Mouse (Mus musculus): ENCODE measurements around the gene Hnrnpa1.

Gene Hnrnpa1

GRCm38 (mm10) chr15:103240160-103241028 lies at the start of gene Hnrnpa1:
Hnrnpa1 (plus strand) TSS chr15:103240432.
- in situ Hi-C loops (cut with MboI, MseI) = loop anchor here in 1 of 2 experiments (25.0 kb wide), 1 partner anchor 728 kb away; the partner anchor contains the start of genes Gm10337, Map3k12, Npff and Tarbp2

GRCm38 (mm10) chr15:103190531-103191462 lies 49.4 kb upstream of the Hnrnpa1 start:
- in situ Hi-C loops (cut with MboI, MseI) = no loop called here

GRCm38 (mm10) chr15:103193606-103194005 lies 46.6 kb upstream of the Hnrnpa1 start:
- in situ Hi-C loops (cut with MboI, MseI) = no loop called here

GRCm38 (mm10) chr15:103196835-103197234 lies 43.4 kb upstream of the Hnrnpa1 start:
- in situ Hi-C loops (cut with MboI, MseI) = no loop called here

- in situ Hi-C loops (cut with MboI, MseI) = no loop called here
Observed at GRCm38 (mm10) chr15:103197785-103198184, 42.4 kb upstream of the Hnrnpa1 start.

- in situ Hi-C loops (cut with MboI, MseI) = no loop called here
Observed at GRCm38 (mm10) chr15:103202088-103202793, 38.0 kb upstream of the Hnrnpa1 start.

GRCm38 (mm10) chr15:103205156-103205555 lies 35.1 kb upstream of the Hnrnpa1 start:
- in situ Hi-C loops (cut with MboI, MseI) = no loop called here

- in situ Hi-C loops (cut with MboI, MseI) = no loop called here
Observed at GRCm38 (mm10) chr15:103214149-103214548, 26.1 kb upstream of the Hnrnpa1 start.

- in situ Hi-C loops (cut with MboI, MseI) = no loop called here
Observed at GRCm38 (mm10) chr15:103214971-103215907, 25.0 kb upstream of the Hnrnpa1 start.

GRCm38 (mm10) chr15:103216052-103216451 lies 24.2 kb upstream of the Hnrnpa1 start:
- in situ Hi-C loops (cut with MboI, MseI) = no loop called here

- in situ Hi-C loops (cut with MboI, MseI) = loop anchor here in 1 of 2 experiments (5.0 kb wide), 1 partner anchor 33 kb away; no protein-coding TSS in a partner anchor
Observed at GRCm38 (mm10) chr15:103220785-103221184, 19.4 kb upstream of the Hnrnpa1 start.

GRCm38 (mm10) chr15:103221386-103221785 lies 18.8 kb upstream of the Hnrnpa1 start:
- in situ Hi-C loops (cut with MboI, MseI) = loop anchor here in 1 of 2 experiments (5.0 kb wide), 1 partner anchor 34 kb away; no protein-coding TSS in a partner anchor

- in situ Hi-C loops (cut with MboI, MseI) = loop anchor here in 1 of 2 experiments (5.0 kb wide), 1 partner anchor 37 kb away; no protein-coding TSS in a partner anchor
Observed at GRCm38 (mm10) chr15:103224161-103224560, 16.1 kb upstream of the Hnrnpa1 start.

GRCm38 (mm10) chr15:103227022-103227421 lies 13.2 kb upstream of the Hnrnpa1 start:
- in situ Hi-C loops (cut with MboI, MseI) = loop anchor here in 1 of 2 experiments (25.0 kb wide), 1 partner anchor 715 kb away; the partner anchor contains the start of genes Gm10337, Map3k12, Npff and Tarbp2

- in situ Hi-C loops (cut with MboI, MseI) = loop anchor here in 1 of 2 experiments (25.0 kb wide), 1 partner anchor 715 kb away; the partner anchor contains the start of genes Gm10337, Map3k12, Npff and Tarbp2
Observed at GRCm38 (mm10) chr15:103227572-103227971, 12.7 kb upstream of the Hnrnpa1 start.

- in situ Hi-C loops (cut with MboI, MseI) = loop anchor here in 1 of 2 experiments (25.0 kb wide), 1 partner anchor 717 kb away; the partner anchor contains the start of genes Gm10337, Map3k12, Npff and Tarbp2
Observed at GRCm38 (mm10) chr15:103228904-103229303, 11.3 kb upstream of the Hnrnpa1 start.

GRCm38 (mm10) chr15:103233119-103233518 lies 7.1 kb upstream of the Hnrnpa1 start:
- in situ Hi-C loops (cut with MboI, MseI) = loop anchor here in 1 of 2 experiments (25.0 kb wide), 1 partner anchor 721 kb away; the partner anchor contains the start of genes Gm10337, Map3k12, Npff and Tarbp2

- in situ Hi-C loops (cut with MboI, MseI) = loop anchor here in 1 of 2 experiments (25.0 kb wide), 1 partner anchor 725 kb away; the partner anchor contains the start of genes Gm10337, Map3k12, Npff and Tarbp2
Observed at GRCm38 (mm10) chr15:103237295-103237694, 2.9 kb upstream of the Hnrnpa1 start.

GRCm38 (mm10) chr15:103239130-103239684 lies 1.0 kb upstream of the Hnrnpa1 start:
- in situ Hi-C loops (cut with MboI, MseI) = loop anchor here in 1 of 2 experiments (25.0 kb wide), 1 partner anchor 727 kb away; the partner anchor contains the start of genes Gm10337, Map3k12, Npff and Tarbp2
